Mouse (Mus musculus): ENCODE measurements around the gene Ifna12.

GRCm38 (mm10) chr4:88640704-88641076 lies 37.5 kb upstream of the Ifna12 start:
- TF ChIP-seq CTCF (IDR thresholded peaks at IDR 0.05; ENCODE audit: control insufficient read depth, insufficient read depth, insufficient replicate concordance, low read depth, low read length) (no peak), POLR2A (IDR thresholded peaks at IDR 0.05; ENCODE audit: control insufficient read depth, low read depth, low read length) (no peak)
